Mouse (Mus musculus) midbrain, embryonic 12.5 days (tissue): ENCODE results near the gene Tmem223. TPM values are rescaled to one million over a fixed set of nuclear protein-coding genes. Genes with fewer than 3 reads are reported as not detected.
A peak's percentile ranks its signal among the peaks of the same experiment; 100 is the strongest.

Experiments
- ATAC-seq: fragments of 200-750 bp; cut with Nextera tagmentation; 2 replicates; pipeline ENCODE4 v1.8.0; 2017; ENCODE audit warnings: low read depth, moderate TSS enrichment, moderate library complexity; ENCODE audit not compliant: low FRiP score
- H3K27ac ChIP-seq: fragments of 300-500 bp; sonication (generic); replicated peaks from 2 replicates; pipeline ENCODE4 v1.5.1; 2016; ENCODE audit warnings: mild to moderate bottlenecking
- H3K27me3 ChIP-seq: fragments of 300-500 bp; sonication (generic); 2 replicates; pipeline ENCODE4 v1.6.1; 2016; ENCODE audit warnings: mild to moderate bottlenecking
- H3K36me3 ChIP-seq: fragments of 300-500 bp; sonication (generic); 2 replicates; pipeline ENCODE4 v1.6.1; 2016
- H3K4me1 ChIP-seq: fragments of 300-500 bp; sonication (generic); 2 replicates; pipeline ENCODE4 v1.6.1; 2016
- H3K4me2 ChIP-seq: fragments of 300-500 bp; sonication (generic); replicated peaks from 2 replicates; pipeline ENCODE4 v1.6.1; 2016; ENCODE audit warnings: mild to moderate bottlenecking, moderate library complexity
- H3K4me3 ChIP-seq: fragments of 300-500 bp; sonication (generic); 2 replicates; pipeline ENCODE4 v1.5.1; 2016; ENCODE audit warnings: mild to moderate bottlenecking
- H3K9ac ChIP-seq: fragments of 300-500 bp; sonication (generic); replicated peaks from 2 replicates; pipeline ENCODE4 v1.6.1; 2016; ENCODE audit warnings: mild to moderate bottlenecking, moderate library complexity
- H3K9me3 ChIP-seq: fragments of 300-500 bp; sonication (generic); 2 replicates; pipeline ENCODE4 v1.6.1; 2016; ENCODE audit warnings: mild to moderate bottlenecking
- WGBS: fragments of 180-500 bp; shearing (Covaris S2); methylation state at CpG from one replicate; pipeline ENCODE4 v1.1.7; 2016; 5-methylcytosine and 5-hydroxymethylcytosine counted together
- polyA plus RNA-seq: library from polyadenylated mRNA; unstranded; fragments of >200 nt; fragmentation: Nextera tagmentation; extraction: Ambion mirVana; gene quantifications from 2 replicates; pipeline ENCODE4 v1.2.1, GENCODE M21; 2016

Tmem223 gene
- polyA plus RNA-seq, 1 experiment from 2014 or later = 211 TPM

DNA sequence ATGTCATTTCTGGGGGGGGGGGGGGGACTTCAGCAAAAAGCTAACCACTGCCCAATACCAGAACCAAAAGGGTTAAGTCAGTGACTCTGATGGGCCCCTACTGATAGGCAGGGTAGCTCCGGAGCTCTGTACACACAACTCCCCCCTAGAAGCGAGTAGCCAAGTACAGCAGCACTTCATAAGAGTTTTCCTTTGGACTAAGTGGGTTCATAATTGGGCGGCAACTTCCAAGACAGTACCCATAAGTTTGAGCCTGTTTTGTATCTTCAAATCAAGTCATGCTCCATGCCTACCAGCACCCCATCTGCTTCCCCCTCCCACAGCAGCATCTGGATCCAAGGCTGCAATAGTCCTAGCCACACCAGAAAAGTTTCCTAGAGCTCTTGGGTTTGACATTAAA is 15.1 kb upstream of the Tmem223 start:
- ATAC-seq = no peak
- Histone ChIP-seq H3K9ac (no peak overlapping the region), H3K4me3 (no peak overlapping the region), H3K27me3 (no peaks in the 10 kb centered on the region), H3K9me3 (no peaks in the 10 kb centered on the region), H3K4me2 (no peak overlapping the region), H3K36me3 (peaks cover 36% of the 10 kb centered on the region), H3K27ac (no peak overlapping the region), H3K4me1 (peaks cover 24% of the 10 kb centered on the region)
- WGBS = 85% methylated on average over 3 of the region's 3 CpGs

DNA sequence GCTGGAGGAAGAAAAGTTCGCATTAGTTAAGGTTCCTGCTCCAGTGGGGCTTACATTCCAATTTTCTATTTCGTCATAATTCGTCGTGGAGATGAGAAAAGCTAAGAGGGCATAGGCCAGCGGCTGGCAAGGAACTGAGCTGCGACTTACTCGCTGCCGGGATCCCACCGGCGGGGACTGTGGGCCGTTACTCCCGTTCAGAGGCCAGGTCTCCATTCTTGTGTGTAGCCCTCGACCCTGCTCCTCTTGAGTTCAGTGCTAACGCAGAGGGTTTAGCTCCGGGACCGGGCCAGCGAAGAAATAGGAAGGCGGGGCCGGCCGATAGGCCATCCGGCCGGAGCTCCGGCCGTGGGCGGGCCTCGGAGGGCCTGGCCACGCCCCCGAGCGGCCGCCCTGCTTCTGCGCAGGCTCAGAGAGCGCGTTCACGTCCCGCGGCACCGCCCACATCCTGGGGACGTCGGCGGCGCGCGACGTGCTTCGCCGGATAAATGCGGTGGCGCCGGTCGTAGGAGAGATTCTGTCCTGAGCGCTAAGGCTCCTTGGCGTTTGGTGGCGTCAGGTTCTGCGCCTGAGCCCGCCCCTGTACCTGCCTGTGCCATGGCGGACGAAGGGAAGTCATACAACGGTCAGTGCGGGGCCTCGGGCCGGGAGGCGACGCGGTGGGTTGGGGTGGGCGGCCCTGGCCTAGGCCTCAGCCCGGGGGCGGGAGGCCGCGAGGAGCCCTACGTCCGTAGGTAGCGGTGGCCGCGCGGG is 14.0 kb upstream of the Tmem223 start, which contains the start of gene Nxf1:
Gene Nxf1 (plus strand): TSS at position 439 of the 753 bp plus-strand sequence.
- under 1% methylated on average over 75 of the region's 75 CpGs for WGBS
- ATAC-seq = peak; percentile 95
- Histone ChIP-seq H3K4me3 (peak within 1 kb of the TSS; percentile 92), H3K4me2 (peak within 1 kb of the TSS; percentile 73), H3K27me3 (no peaks in the 10 kb centered on the region), H3K4me1 (peaks cover 24% of the 10 kb centered on the region), H3K9ac (peak within 1 kb of the TSS; percentile 97), H3K36me3 (peaks cover 26% of the 10 kb centered on the region), H3K9me3 (no peaks in the 10 kb centered on the region), H3K27ac (peak within 1 kb of the TSS; percentile 88)

- Histone ChIP-seq H3K9me3 (no peaks in the 10 kb centered on the region), H3K4me2 (peak overlapping the region; percentile 73), H3K27me3 (no peaks in the 10 kb centered on the region), H3K27ac (peak overlapping the region; percentile 88), H3K9ac (peak overlapping the region; percentile 97), H3K36me3 (peaks cover 28% of the 10 kb centered on the region), H3K4me1 (peaks cover 24% of the 10 kb centered on the region), H3K4me3 (peak overlapping the region; percentile 92)
- 0 out of 2 replicates have a peak, but pooled peaks have one; percentile 1 for ATAC-seq
- 8% methylated on average over 14 of the region's 14 CpGs for WGBS
Observed at GRCm38 (mm10) chr19:8757471-8757998, 13.3 kb upstream of the Tmem223 start.

DNA sequence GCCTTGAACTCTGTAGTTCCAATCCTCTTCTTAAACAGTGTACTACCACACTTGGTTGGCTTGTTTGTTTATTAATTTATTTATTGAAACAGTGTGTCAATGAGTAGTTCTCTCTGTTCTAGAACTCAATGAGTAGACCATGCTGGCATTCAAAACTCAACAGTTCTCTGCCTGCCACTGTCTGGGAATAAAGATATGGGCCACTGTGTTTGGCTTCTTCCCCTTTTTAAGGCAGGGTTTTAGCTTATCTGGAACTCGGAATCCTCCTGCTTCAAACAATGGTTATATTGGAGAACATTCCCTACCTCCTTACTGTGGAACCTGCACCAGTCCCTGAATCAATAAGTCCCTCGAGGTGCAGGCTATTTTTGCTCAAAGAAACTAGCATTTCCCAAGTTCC is 11.9 kb upstream of the Tmem223 start:
- 86% methylated on average over 2 of the region's 2 CpGs for WGBS
- Histone ChIP-seq H3K27ac (no peak overlapping the region), H3K4me3 (no peak overlapping the region), H3K4me2 (no peak overlapping the region), H3K4me1 (peaks cover 24% of the 10 kb centered on the region), H3K27me3 (no peaks in the 10 kb centered on the region), H3K9me3 (no peaks in the 10 kb centered on the region), H3K9ac (no peak overlapping the region), H3K36me3 (peaks cover 37% of the 10 kb centered on the region)
- no peak for ATAC-seq

GRCm38 (mm10) chr19:8760757-8761156 is 10.0 kb upstream of the Tmem223 start:
- no peak overlapping the region for H3K27ac ChIP-seq
- H3K4me1 ChIP-seq = peaks cover 20% of the 10 kb centered on the region
- no peak overlapping the region for H3K4me2 ChIP-seq
- 0 out of 2 replicates have a peak, but pooled peaks cover 7% of the 10 kb centered on the region for H3K9me3 ChIP-seq
- WGBS = 85% methylated on average over 2 of the region's 2 CpGs
- ATAC-seq = no peak
- no peaks in the 10 kb centered on the region for H3K27me3 ChIP-seq
- H3K4me3 ChIP-seq = no peak overlapping the region
- no peak overlapping the region for H3K9ac ChIP-seq
- H3K36me3 ChIP-seq = peaks cover 40% of the 10 kb centered on the region

- Histone ChIP-seq H3K27ac (no peak overlapping the region), H3K9me3 (0 out of 2 replicates have a peak, but pooled peaks cover 7% of the 10 kb centered on the region), H3K27me3 (no peaks in the 10 kb centered on the region), H3K4me3 (no peak overlapping the region), H3K4me1 (peaks cover 7% of the 10 kb centered on the region), H3K36me3 (peaks cover 64% of the 10 kb centered on the region), H3K4me2 (no peak overlapping the region), H3K9ac (no peak overlapping the region)
- no peak for ATAC-seq
- 96% methylated on average over 4 of the region's 4 CpGs for WGBS
Observed at GRCm38 (mm10) chr19:8763276-8763675, 7.5 kb upstream of the Tmem223 start.

DNA sequence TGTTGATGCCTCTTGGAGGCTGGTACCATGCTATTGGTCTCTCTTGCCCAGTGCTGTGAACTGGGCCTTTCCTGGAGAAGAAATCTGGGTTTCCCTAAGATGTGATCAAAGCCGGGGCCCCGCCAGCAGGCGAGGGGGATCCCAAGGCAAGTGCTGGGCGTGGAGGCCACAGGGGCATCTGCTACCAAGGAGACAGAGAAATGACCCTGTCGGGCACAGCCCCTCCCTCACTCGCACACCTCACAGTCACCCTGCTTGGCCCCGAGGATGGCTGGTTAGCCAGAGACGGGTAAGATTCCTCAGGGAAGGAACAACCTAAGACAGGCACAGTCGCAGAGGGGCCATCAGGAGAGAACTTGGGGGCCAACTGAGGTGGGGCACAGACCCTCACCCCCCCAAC is 5.2 kb upstream of the Tmem223 start:
- Histone ChIP-seq H3K27me3 (no peaks in the 10 kb centered on the region), H3K27ac (no peak overlapping the region), H3K4me2 (no peak overlapping the region), H3K9me3 (0 out of 2 replicates have a peak, but pooled peaks cover 7% of the 10 kb centered on the region), H3K4me3 (no peak overlapping the region), H3K36me3 (peaks cover 85% of the 10 kb centered on the region), H3K9ac (no peak overlapping the region), H3K4me1 (peaks cover 2% of the 10 kb centered on the region)
- ATAC-seq = no peak
- WGBS = 98% methylated on average over 9 of the region's 9 CpGs

DNA sequence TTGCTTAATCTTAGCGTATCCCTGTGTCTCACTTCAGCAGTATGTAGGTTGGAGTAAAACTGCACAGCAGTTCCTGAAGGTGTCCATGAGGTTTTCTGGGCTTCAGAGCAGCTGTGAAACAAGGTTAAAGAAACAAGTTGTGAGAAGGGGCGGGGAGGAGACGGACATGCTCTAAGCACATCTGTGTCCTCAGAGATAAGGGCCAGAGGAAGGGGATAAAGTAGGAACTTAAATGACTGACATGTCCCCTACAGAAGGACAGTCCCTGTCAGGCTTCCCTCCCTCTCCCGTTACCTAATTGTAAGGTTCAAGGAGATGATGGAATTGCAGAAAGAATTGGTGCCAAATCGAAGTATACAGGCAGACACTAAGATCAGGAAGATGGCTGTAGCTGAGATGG is 2.2 kb downstream of the Tmem223 start:
- peak overlapping the region; percentile 94; the same call in 1 of the 2 replicates for H3K9ac ChIP-seq
- peaks cover 33% of the 10 kb centered on the region for H3K4me1 ChIP-seq
- H3K27ac ChIP-seq = peak overlapping the region; percentile 98; the same call in 1 of the 2 replicates
- H3K36me3 ChIP-seq = peaks cover 41% of the 10 kb centered on the region
- H3K27me3 ChIP-seq = no peaks in the 10 kb centered on the region
- H3K9me3 ChIP-seq = no peaks in the 10 kb centered on the region
- no peak for ATAC-seq
- H3K4me3 ChIP-seq = peak overlapping the region; percentile 79; the same call in 1 of the 2 replicates
- WGBS = 86% methylated on average over 5 of the region's 5 CpGs
- H3K4me2 ChIP-seq = peak overlapping the region; percentile 99

- Histone ChIP-seq H3K27ac (peak overlapping the region; percentile 98), H3K4me3 (peak overlapping the region; percentile 79), H3K4me2 (peak overlapping the region; percentile 99), H3K9me3 (no peaks in the 10 kb centered on the region), H3K27me3 (no peaks in the 10 kb centered on the region), H3K4me1 (peaks cover 33% of the 10 kb centered on the region), H3K36me3 (peaks cover 41% of the 10 kb centered on the region), H3K9ac (peak overlapping the region; percentile 94; the same call in 1 of the 2 replicates)
- WGBS = 63% methylated on average over 6 of the region's 6 CpGs
- no peak for ATAC-seq
Observed at GRCm38 (mm10) chr19:8773409-8773808, 2.6 kb downstream of the Tmem223 start.

GRCm38 (mm10) chr19:8774086-8774835 is 3.5 kb downstream of the Tmem223 start, which contains the start of gene Tmem179b:
TSS of gene Tmem179b (minus strand) at chr19:8774467.
- peak within 1 kb of the TSS; percentile 79 for H3K4me3 ChIP-seq
- H3K36me3 ChIP-seq = peaks cover 37% of the 10 kb centered on the region
- peak within 1 kb of the TSS; percentile 99 for H3K4me2 ChIP-seq
- WGBS = under 1% methylated on average over 68 of the region's 68 CpGs
- H3K27ac ChIP-seq = peak within 1 kb of the TSS; percentile 98
- H3K27me3 ChIP-seq = no peaks in the 10 kb centered on the region
- peak; percentile 95 for ATAC-seq
- no peaks in the 10 kb centered on the region for H3K9me3 ChIP-seq
- peak within 1 kb of the TSS; percentile 94 for H3K9ac ChIP-seq
- H3K4me1 ChIP-seq = peaks cover 33% of the 10 kb centered on the region

GRCm38 (mm10) chr19:8774951-8775421 is 4.2 kb downstream of the Tmem223 start:
- peak overlapping the region; percentile 99 for H3K4me2 ChIP-seq
- H3K9me3 ChIP-seq = no peaks in the 10 kb centered on the region
- H3K9ac ChIP-seq = peak overlapping the region; percentile 94
- 5% methylated on average over 20 of the region's 20 CpGs for WGBS
- H3K36me3 ChIP-seq = peaks cover 35% of the 10 kb centered on the region
- H3K4me1 ChIP-seq = peaks cover 33% of the 10 kb centered on the region
- peak overlapping the region; percentile 79 for H3K4me3 ChIP-seq
- ATAC-seq = peak; percentile 28
- peak overlapping the region; percentile 98 for H3K27ac ChIP-seq
- H3K27me3 ChIP-seq = no peaks in the 10 kb centered on the region
